Mouse (Mus musculus): Measurements from ENCODE around the gene 1110059E24Rik. TPM values are rescaled to one million over a fixed set of nuclear protein-coding genes. Genes with fewer than 3 reads are reported as not detected.

Gene 1110059E24Rik
- polyA plus RNA-seq, 1 experiment = 0.63 TPM

GRCm38 (mm10) chr19:21594676-21595075 is 58.1 kb downstream of the 1110059E24Rik start:
- no peak for TF ChIP-seq GATA1 (IDR thresholded peaks at IDR 0.05; ENCODE audit: low read length)

- TF ChIP-seq GATA1 (IDR thresholded peaks at IDR 0.05; ENCODE audit: low read length) = no peak
These were observed 62.9 kb downstream of the 1110059E24Rik start for GRCm38 (mm10) chr19:21589888-21590287.

- TF ChIP-seq GATA1 (IDR thresholded peaks at IDR 0.05; ENCODE audit: low read length) = no peak
These were observed 65.2 kb downstream of the 1110059E24Rik start for GRCm38 (mm10) chr19:21587593-21587992.

DNA sequence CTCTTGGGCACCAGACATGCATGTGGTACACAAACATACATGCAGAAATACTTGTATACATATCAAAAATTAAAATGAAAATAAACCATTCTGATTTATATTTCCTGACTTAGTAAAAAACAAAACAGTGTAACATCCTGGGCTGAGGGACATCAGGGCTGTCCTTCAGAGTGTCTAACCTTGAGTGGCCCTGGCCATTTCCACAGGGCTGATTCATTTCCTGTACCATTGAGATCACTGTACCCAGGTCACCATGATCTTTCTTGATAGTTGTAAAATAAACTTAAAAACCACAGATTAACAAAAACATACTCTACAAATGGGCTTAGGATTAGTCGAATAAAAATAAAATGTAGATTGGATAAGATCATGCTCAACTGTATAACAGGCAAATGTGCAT is 66.2 kb downstream of the 1110059E24Rik start:
- no peak for TF ChIP-seq GATA1 (IDR thresholded peaks at IDR 0.05; ENCODE audit: low read length)

GRCm38 (mm10) chr19:21585868-21586267 is 66.9 kb downstream of the 1110059E24Rik start:
- TF ChIP-seq GATA1 (IDR thresholded peaks at IDR 0.05; ENCODE audit: low read length) = no peak

GRCm38 (mm10) chr19:21583986-21584385 is 68.8 kb downstream of the 1110059E24Rik start:
- no peak for TF ChIP-seq GATA1 (IDR thresholded peaks at IDR 0.05; ENCODE audit: low read length)

GRCm38 (mm10) chr19:21583523-21583984 is 69.2 kb downstream of the 1110059E24Rik start:
- TF ChIP-seq GATA1 (IDR thresholded peaks at IDR 0.05; ENCODE audit: low read length) = no peak

- TF ChIP-seq GATA1 (IDR thresholded peaks at IDR 0.05; ENCODE audit: low read length) = no peak
These were observed 71.4 kb downstream of the 1110059E24Rik start for GRCm38 (mm10) chr19:21581404-21581803.

GRCm38 (mm10) chr19:21579896-21580295 is 72.9 kb downstream of the 1110059E24Rik start:
- TF ChIP-seq GATA1 (IDR thresholded peaks at IDR 0.05; ENCODE audit: low read length) = no peak

GRCm38 (mm10) chr19:21577443-21577842 is 75.3 kb downstream of the 1110059E24Rik start:
- no peak for TF ChIP-seq GATA1 (IDR thresholded peaks at IDR 0.05; ENCODE audit: low read length)

DNA sequence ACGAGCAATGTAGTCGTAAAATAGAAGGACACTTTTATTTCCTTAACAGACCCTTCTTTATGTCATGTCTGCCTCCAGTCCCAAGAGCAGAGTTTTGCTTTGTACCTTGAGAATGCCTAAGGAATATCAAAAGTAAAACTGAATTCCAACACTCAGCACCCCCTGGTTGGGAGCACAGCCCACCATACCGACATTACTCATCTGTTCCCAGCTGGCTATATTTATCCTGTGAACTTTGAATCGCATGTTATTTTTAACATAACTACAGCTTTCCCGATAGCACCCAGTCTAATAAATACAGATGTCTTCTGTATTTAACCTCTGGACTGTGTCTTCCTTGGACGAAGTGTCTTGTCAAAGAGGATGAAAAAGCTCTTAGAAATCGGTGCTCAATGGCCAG is 80.8 kb downstream of the 1110059E24Rik start:
- TF ChIP-seq GATA1 (IDR thresholded peaks at IDR 0.05; ENCODE audit: low read length) = no peak

- TF ChIP-seq GATA1 (IDR thresholded peaks at IDR 0.05; ENCODE audit: low read length) = no peak
These were observed 81.4 kb downstream of the 1110059E24Rik start for GRCm38 (mm10) chr19:21571223-21571980.

DNA sequence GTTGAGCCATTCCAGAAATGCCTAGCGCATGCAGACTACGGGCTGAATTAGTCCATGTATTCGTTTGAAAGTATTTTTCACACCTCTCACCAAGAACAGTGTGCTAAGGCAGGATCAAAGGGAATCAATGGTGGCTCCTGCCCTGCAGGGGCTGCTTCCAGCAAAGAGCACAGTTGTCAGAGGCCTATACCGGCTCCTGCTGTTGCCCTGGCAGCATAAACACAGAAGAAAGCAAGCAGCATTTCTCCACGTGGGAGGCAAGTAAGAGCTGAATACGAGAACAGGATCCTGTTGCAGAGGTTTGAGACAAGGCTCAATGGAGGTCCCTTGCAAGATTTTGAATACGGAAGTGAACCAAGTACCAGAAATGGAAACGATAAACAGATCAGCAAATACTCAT is 82.0 kb downstream of the 1110059E24Rik start:
- no peak for TF ChIP-seq GATA1 (IDR thresholded peaks at IDR 0.05; ENCODE audit: low read length)

DNA sequence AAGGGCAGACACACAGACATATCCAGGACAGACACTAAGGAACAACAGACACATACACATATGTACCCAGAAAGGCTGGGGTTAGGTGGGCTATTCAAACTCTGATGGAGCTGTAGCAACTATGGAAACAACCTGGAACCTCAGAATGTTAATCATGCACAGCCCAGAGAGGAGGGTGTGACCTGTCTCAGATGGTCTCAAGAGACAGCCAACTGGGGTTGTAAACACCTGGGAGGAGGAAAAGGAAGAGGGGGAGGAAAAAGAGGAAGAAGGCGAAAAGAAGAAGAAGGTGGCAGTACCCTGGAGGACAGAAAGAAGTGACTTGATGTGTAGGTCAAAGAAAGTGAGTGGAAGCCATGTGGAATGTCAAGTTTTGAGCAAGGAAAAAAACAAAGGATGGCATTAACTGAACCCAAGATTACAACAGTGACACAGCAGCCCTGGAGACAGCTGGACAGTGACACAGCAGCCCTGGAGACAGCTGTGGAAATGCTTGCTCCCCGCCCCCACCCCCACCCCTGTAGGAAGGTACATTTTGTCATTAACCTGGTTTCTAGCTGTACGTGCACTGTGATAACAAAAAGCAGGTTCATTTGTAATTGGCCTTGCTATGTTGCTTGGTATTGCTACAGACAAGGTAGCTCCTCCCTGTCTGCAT is 84.1 kb downstream of the 1110059E24Rik start:
- no peak for TF ChIP-seq GATA1 (IDR thresholded peaks at IDR 0.05; ENCODE audit: low read length)

DNA sequence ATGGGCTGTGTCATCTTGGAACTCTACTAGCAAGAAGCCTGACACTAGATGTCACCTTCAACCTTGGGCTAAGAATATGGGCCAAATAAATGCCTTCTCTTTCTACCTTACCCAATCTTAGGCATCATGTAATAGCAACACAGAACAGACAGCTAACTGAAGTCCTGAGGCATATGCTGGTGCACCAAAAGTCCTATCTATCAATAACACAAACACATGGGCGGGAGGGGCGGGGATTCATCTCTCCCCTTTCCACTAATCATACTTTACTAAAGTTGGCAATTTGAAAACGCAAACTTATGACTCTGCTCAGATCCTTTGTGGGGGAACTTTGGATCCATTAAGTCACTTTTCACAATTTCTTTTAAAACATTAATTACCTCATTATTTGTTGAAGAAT is 84.8 kb downstream of the 1110059E24Rik start:
- TF ChIP-seq GATA1 (IDR thresholded peaks at IDR 0.05; ENCODE audit: low read length) = no peak

DNA sequence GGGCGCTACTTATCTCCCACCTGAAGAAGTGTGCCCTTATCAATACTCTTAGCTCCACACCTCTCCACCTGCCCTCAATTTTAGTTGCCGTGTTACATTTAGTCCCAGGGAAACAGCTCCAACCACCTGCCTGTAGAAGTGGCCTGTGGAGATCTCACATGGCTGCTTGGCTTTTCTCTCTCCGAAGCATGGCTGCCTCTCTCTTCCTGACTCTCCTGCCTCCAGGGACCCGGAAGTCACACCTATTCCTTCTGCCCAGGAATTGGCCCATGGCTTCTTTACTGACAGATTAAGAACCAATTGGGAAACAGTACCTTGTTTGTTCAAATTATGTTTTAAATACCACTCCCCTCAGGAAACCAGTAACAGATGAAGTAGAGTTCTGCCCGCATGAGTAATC is 86.3 kb downstream of the 1110059E24Rik start:
- TF ChIP-seq GATA1 (IDR thresholded peaks at IDR 0.05; ENCODE audit: low read length) = no peak

GRCm38 (mm10) chr19:21564461-21564797 is 88.3 kb downstream of the 1110059E24Rik start:
- no peak for TF ChIP-seq GATA1 (IDR thresholded peaks at IDR 0.05; ENCODE audit: low read length)
